Comparison of ENCODE assay signal across 21 mouse cellular contexts in genomic region chr1:183806864-183807730, GRCm38 (mm10).
"Had no signal": no experiment of that assay in that cellular context is flagged by ENCODE, and none has a peak within 500 bp of the region (broad histone marks: within the 10 kb centered on the region; RNA-seq: fewer than 3 reads in every experiment).

No protein-coding gene starts in this region.

- H3K4me2 ChIP-seq: liver, embryonic 11.5 days; lung, embryonic 14.5 days; midbrain, embryonic 12.5 days; midbrain, embryonic 15.5 days; neural tube, embryonic 12.5 days; neural tube, embryonic 15.5 days; stomach, embryonic 15.5 days had no signal

- H3K9me3 ChIP-seq: midbrain, embryonic 12.5 days; midbrain, embryonic 15.5 days; neural tube, embryonic 12.5 days; neural tube, embryonic 15.5 days; stomach, embryonic 15.5 days had no signal

- H3K4me3 ChIP-seq: layer of hippocampus, adult 2 months; midbrain, embryonic 12.5 days; midbrain, embryonic 15.5 days; neural tube, embryonic 12.5 days; neural tube, embryonic 15.5 days; stomach, embryonic 15.5 days had no signal

- H3K27me3 ChIP-seq: midbrain, embryonic 12.5 days; midbrain, embryonic 15.5 days; neural tube, embryonic 12.5 days; neural tube, embryonic 15.5 days; stomach, embryonic 15.5 days had no signal

- DNase-seq: kidney, adult 11 months; kidney, adult 9 months; kidney, postnatal 14 days; layer of hippocampus, adult 9-11 months; liver, postnatal 0 days; lung, embryonic 14.5 days; right cerebral cortex, adult 18-20 months; right cerebral cortex, postnatal 14 days; right cerebral cortex, postnatal 4 days; spleen, adult 18-20 months; thymus, postnatal 25 days had no signal

- H3K4me1 ChIP-seq: midbrain, embryonic 12.5 days; midbrain, embryonic 15.5 days; neural tube, embryonic 12.5 days; neural tube, embryonic 15.5 days; stomach, embryonic 15.5 days had no signal

- H3K9ac ChIP-seq: liver, embryonic 14.5 days; liver, postnatal 0 days; lung, embryonic 14.5 days; midbrain, embryonic 12.5 days; midbrain, embryonic 15.5 days; neural tube, embryonic 12.5 days; neural tube, embryonic 15.5 days; stomach, embryonic 15.5 days had no signal

- H3K36me3 ChIP-seq: midbrain, embryonic 12.5 days; midbrain, embryonic 15.5 days; neural tube, embryonic 12.5 days; neural tube, embryonic 15.5 days; stomach, embryonic 15.5 days had no signal

- ATAC-seq: liver, postnatal 0 days; lung, postnatal 0 days; midbrain, embryonic 15.5 days had no signal

- H3K27ac ChIP-seq: layer of hippocampus, adult 2 months; liver, embryonic 14.5 days; macrophage; midbrain, embryonic 12.5 days; midbrain, embryonic 15.5 days; neural tube, embryonic 12.5 days; neural tube, embryonic 15.5 days; stomach, embryonic 15.5 days had no signal
